Mouse (Mus musculus) lung, adult 2 months (tissue): ENCODE results near the gene Fam219a. TPM values are rescaled to one million over a fixed set of nuclear protein-coding genes. Genes with fewer than 3 reads are reported as not detected.

Source experiments
- DNase-seq: peaks from one replicate; pipeline ENCODE4 v3.0.0; 2022
- H3K4me1 ChIP-seq: fragments of 200-500 bp; 2 replicates; pipeline ENCODE4 v1.6.1; 2011; ENCODE audit warnings: low read length; ENCODE audit not compliant: control insufficient read depth, insufficient read depth
- H3K4me3 ChIP-seq: fragments of 200-500 bp; replicated peaks from 2 replicates; pipeline ENCODE3; 2011; ENCODE audit warnings: low read depth, mild to moderate bottlenecking, control low read depth, low read length; ENCODE audit errors: extremely low read depth
- CTCF ChIP-seq: fragments of 200-500 bp; IDR thresholded peaks from 2 replicates; pipeline ENCODE4 v1.5.1; 2011; ENCODE audit warnings: mild to moderate bottlenecking, low read length, control low read depth; ENCODE audit not compliant: insufficient read depth
- POLR2A ChIP-seq: fragments of 200-500 bp; IDR thresholded peaks from 2 replicates; pipeline ENCODE4 v1.6.1; 2011; ENCODE audit warnings: low read depth, mild to moderate bottlenecking, control low read depth, low read length, borderline replicate concordance; ENCODE audit errors: extremely low read depth
- WGBS: fragments of 180-500 bp; shearing (Covaris S2); methylation state at CpG from one replicate; pipeline ENCODE4 v1.1.7; 2018; 5-methylcytosine and 5-hydroxymethylcytosine counted together
- polyA plus RNA-seq: library from polyadenylated mRNA; depleted of rRNA; stranded (reverse); fragments of >200 nt; gene quantifications from 2 replicates; pipeline ENCODE4 v1.2.3, GENCODE M21; 2012

The Fam219a gene
- polyA plus RNA-seq, 1 experiment: 63.5 TPM

DNA sequence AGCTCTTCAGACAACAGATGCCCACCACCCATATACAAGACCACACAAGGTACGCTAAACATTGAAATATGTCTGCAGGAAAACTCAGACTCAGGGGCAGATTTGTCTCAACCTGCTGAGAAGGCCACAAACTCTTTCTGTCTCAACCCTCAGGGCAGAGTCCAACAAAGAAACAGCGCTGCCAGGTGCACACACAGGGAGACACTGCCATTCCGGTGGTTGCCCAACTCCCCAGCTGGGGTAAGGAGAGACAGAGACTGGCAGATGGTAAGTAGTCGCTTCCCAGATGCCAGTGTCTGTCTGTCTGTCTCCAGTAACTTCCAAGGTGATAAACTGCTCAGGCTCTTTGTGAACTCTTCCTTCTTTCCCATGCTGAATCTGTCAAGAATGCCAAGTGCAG lies 68.6 kb downstream of the Fam219a start:
- H3K4me3 ChIP-seq: no peak overlapping the region
- 76% methylated on average over 4 of the region's 4 CpGs for WGBS
- no peak for TF ChIP-seq CTCF
- TF ChIP-seq POLR2A: no peak
- no peak for DNase-seq
- H3K4me1 ChIP-seq: peaks cover 5% of the 10 kb centered on the region

DNA sequence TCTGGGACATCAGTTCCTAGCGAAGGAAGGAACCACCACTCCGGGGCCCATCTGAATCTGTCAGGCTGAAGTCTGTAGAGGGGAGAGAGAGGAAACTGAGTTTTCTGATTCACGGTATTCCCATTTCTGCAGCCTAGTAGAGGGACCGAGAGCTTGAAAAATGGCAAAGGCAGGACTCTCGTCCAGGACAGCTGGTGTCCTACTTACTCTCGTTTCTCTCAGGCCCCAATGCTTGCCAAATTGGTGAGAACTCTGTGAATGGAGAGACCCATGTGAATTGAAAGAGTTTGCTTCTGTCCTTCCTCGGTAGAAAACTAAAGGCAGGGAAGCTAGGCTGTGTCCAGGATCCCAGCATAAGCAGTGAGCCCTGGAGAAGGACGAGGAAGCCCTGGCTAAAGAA lies 69.7 kb downstream of the Fam219a start:
- H3K4me3 ChIP-seq: no peak overlapping the region
- no peak for DNase-seq
- peaks cover 5% of the 10 kb centered on the region for H3K4me1 ChIP-seq
- TF ChIP-seq POLR2A (no peak), CTCF (no peak)
- WGBS: 71% methylated on average over 8 of the region's 8 CpGs

DNA sequence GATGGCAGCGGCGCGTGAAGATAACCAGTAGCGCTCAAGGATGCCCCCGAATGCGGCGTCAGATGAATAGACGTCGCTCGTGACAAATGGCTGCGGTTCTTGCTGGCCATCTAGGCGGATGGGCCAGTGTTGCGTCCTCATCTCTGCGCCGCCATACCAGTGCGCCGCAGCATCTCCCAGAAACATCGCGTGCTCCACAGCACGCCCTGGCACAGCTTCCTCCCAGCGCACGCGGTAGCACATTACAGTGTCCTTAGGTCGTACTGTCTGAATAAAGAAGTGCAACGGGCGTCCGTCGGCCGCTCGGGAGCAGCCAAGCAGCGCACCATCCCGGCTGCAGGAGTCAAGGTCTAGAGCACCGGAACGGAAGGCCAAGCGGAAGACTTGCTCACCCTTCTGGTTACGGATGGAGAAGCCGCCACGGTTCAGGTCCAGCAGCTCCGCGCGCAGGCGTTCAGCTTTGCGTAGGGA lies 70.4 kb downstream of the Fam219a start:
- Histone ChIP-seq H3K4me3 (no peak overlapping the region), H3K4me1 (peaks cover 5% of the 10 kb centered on the region)
- 43% methylated on average over 43 of the region's 43 CpGs for WGBS
- TF ChIP-seq CTCF: no peak
- no peak for TF ChIP-seq POLR2A
- no peak for DNase-seq

DNA sequence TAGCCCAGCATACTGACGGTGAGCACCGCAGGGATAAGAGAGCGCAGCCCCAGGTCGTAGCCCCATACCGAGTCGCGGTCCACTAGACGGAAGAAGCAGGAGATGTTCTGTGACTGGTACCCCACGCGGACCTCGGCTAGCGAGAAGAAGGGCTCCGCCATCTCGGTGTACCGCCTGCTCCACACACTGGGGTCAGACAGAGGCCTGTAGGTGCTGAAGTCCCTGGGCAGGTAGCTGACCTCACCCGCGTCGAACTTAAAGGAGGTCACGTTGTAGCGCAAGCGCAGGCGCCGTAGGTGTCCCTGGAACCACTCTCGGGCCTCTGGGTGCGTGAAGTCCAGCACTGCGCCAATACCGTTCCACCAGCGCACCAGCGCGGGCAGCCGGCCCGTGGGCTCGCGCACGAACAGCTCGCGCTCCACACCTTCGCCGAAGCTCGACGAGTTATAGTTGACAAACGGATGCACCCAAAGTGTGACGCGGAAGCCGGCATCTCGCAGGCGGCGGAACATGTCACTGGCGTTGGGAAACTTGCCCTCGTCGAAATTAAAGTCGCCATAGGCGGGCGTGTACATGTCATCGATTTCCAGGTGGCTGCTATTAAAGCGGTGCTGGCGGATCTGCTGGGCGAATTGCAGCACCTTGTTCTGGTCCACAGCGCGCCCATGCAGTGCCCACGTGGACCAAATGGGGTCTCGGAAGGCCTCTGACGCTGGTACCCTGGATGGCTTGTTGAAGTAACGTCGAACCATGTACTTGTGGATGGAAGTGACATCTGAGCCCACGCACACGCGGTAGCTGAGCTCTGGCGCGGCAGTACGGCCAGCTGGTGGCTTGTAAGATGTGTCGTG lies 71.1 kb downstream of the Fam219a start:
- DNase-seq: no peak
- H3K4me3 ChIP-seq: no peak overlapping the region
- 40% methylated on average over 72 of the region's 72 CpGs for WGBS
- TF ChIP-seq POLR2A: no peak
- no peak for TF ChIP-seq CTCF
- H3K4me1 ChIP-seq: peaks cover 5% of the 10 kb centered on the region

DNA sequence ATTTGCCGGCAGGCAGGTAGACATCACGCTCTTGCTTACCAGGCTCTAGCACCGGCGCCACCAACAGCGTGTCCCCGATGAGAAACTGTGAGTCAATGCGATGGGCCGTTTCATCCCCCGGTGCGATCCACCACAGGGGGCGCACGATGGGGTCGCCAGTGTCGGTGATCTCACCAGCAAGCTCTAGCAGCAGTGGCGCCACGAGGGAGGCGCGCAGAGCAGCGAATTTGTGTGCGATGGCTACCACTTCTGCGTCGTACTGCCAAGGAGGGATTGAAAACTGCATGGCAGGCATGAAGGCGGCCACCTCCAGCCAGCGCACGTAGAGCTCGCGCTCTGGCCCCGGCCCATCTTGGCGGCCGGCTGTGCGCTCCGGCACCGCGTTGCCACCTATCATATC lies 71.8 kb downstream of the Fam219a start:
- DNase-seq: no peak
- Histone ChIP-seq H3K4me3 (no peak overlapping the region), H3K4me1 (peaks cover 5% of the 10 kb centered on the region)
- WGBS: 30% methylated on average over 34 of the region's 34 CpGs
- TF ChIP-seq POLR2A: no peak
- TF ChIP-seq CTCF: no peak

DNA sequence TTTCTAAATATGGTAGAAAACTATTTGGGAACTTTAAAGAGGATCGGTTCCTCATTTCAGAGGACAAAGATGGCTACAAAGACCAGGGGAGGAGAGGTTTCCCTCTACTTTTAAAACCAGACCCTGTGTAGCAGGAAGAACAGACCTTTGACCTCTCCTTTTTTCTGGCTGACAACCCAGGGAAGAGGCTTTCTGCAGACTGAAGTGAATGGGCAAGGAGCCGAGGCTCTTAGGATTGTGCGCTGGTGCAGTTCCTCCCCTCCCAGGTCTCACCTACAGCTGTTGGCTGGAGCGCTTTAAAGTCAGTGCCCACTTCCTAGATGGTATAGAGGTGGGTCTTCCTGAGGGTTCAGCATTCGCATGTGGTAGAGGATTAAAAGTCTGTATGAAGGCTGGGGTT lies 72.3 kb downstream of the Fam219a start:
- 67% methylated on average over 5 of the region's 5 CpGs for WGBS
- Histone ChIP-seq H3K4me3 (no peak overlapping the region), H3K4me1 (peaks cover 5% of the 10 kb centered on the region)
- DNase-seq: no peak
- TF ChIP-seq POLR2A: no peak
- no peak for TF ChIP-seq CTCF

DNA sequence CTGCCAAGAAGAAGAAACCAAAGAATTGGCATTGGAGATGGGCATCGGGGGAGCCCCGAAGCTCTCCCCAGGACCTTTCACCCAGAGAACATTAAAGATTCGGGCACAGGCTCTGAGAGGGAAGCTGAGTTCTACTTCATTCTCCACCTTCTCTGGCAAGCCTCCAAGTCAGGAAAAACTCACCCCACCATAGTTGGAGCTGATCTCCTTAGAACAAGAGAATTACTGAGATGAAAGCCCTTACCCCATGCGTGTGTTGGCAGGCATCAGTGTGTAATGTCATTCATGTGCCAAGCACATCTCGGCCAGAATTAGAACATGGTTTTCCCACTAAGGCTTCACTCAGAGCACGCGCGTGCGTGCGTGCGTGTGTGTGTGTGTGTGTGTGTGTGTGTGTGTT lies 73.5 kb downstream of the Fam219a start:
- no peak for TF ChIP-seq POLR2A
- no peak for TF ChIP-seq CTCF
- WGBS: 57% methylated on average over 11 of the region's 11 CpGs
- peak; percentile 22 for DNase-seq

DNA sequence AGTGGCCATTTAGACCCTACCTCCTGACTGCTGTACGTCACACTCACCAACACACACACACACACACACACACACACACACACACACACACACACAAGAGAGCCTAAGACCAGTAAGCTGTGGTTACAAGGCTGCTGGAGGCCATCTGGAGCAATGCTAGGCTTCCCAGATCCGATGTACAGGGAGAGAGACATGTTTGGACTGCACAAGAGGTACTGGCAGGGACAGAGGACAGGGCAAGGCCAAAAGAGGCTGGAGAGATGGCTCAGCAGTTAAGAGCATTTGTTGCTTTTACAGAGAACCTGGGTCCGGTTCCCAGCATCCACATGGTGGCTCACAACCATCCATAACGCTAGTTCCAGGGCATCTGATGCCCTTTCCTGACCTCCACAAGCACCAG lies 74.3 kb downstream of the Fam219a start:
- TF ChIP-seq POLR2A (no peak), CTCF (no peak)
- Histone ChIP-seq H3K4me1 (peaks cover 5% of the 10 kb centered on the region), H3K4me3 (no peak overlapping the region)
- DNase-seq: no peak
- WGBS: 81% methylated on average over 4 of the region's 4 CpGs

More for the DNA sequence above, 73.5 kb downstream of the Fam219a start:
- peaks cover 5% of the 10 kb centered on the region for H3K4me1 ChIP-seq
- no peak overlapping the region for H3K4me3 ChIP-seq

DNA sequence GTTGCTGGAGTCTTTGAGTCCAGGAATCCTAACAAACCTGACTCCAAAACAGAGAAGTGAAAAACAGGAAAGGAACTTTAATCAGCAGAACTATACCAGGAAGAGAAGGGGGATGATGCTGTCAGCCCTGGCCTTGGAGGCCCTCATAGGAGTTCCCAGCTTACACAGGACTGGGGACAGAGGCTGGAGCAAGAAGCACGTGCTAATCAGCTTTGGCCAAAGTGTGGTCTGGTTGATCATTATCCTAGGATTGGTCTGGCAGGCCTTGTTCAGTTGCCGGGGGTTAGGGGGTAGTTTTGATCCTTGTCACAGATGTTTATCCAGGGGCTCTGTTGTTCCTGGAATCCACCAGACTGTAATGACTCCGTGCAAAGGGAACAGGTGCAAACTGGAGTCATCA lies 75.0 kb downstream of the Fam219a start:
- DNase-seq: no peak
- peaks cover 5% of the 10 kb centered on the region for H3K4me1 ChIP-seq
- no peak overlapping the region for H3K4me3 ChIP-seq
- TF ChIP-seq POLR2A: no peak
- TF ChIP-seq CTCF: no peak
- WGBS: 28% methylated on average over 3 of the region's 3 CpGs
